Mouse (Mus musculus): ENCODE measurements at regions not wholly inside any gene's neighbourhood (a gene's known extent, or its start where the extent isn't known, plus 50 kb on each side); places are given as distances from the start of the nearest gene placed in this dataset.

- TF ChIP-seq CTCF (IDR thresholded peaks at IDR 0.05; ENCODE audit: extremely low read depth, insufficient read depth, low read length) (no peak), POLR2A (IDR thresholded peaks at IDR 0.05; ENCODE audit: extremely low read depth, insufficient read depth, low read length) (no peak)
Observed at GRCm38 (mm10) chr1:193951936-193952335, 581.8 kb upstream of the Camk1g start.

Data from cortical plate, adult 2 months (tissue).